Mouse (Mus musculus) forebrain, embryonic 16.5 days (tissue): ENCODE results near the gene Ebi3. TPM values are rescaled to one million over a fixed set of nuclear protein-coding genes. Genes with fewer than 3 reads are reported as not detected.

Source experiments
- ATAC-seq: fragments of 200-750 bp; cut with Nextera tagmentation; 2 replicates; pipeline ENCODE4 v1.8.0; 2017; ENCODE audit warnings: mild to moderate bottlenecking, moderate library complexity
- H3K27ac ChIP-seq: fragments of 300-500 bp; sonication (generic); 2 replicates; pipeline ENCODE4 v1.5.1; 2014; ENCODE audit warnings: low read length, control low read depth
- H3K27me3 ChIP-seq: fragments of 300-500 bp; sonication (generic); replicated peaks from 2 replicates; pipeline ENCODE4 v1.6.1; 2014; ENCODE audit warnings: low read length; ENCODE audit not compliant: control insufficient read depth, insufficient read depth
- H3K36me3 ChIP-seq: fragments of 300-500 bp; sonication (generic); 2 replicates; pipeline ENCODE4 v1.6.1; 2014; ENCODE audit not compliant: control insufficient read depth, insufficient read depth
- H3K4me1 ChIP-seq: fragments of 300-500 bp; sonication (generic); replicated peaks from 2 replicates; pipeline ENCODE4 v1.6.1; 2014; ENCODE audit warnings: low read length; ENCODE audit not compliant: control insufficient read depth, insufficient read depth
- H3K4me2 ChIP-seq: fragments of 300-500 bp; sonication (generic); 2 replicates; pipeline ENCODE4 v1.6.1; 2014; ENCODE audit warnings: mild to moderate bottlenecking, low read length, control low read depth
- H3K4me3 ChIP-seq: fragments of 300-500 bp; sonication (generic); replicated peaks from 2 replicates; pipeline ENCODE4 v1.5.1; 2014; ENCODE audit warnings: mild to moderate bottlenecking, low read length, control low read depth
- H3K9ac ChIP-seq: fragments of 300-500 bp; sonication (generic); replicated peaks from 2 replicates; pipeline ENCODE4 v1.6.1; 2014; ENCODE audit warnings: low read depth, low read length, control low read depth
- H3K9me3 ChIP-seq: fragments of 300-500 bp; sonication (generic); 2 replicates; pipeline ENCODE4 v1.6.1; 2016; ENCODE audit warnings: low read length; ENCODE audit not compliant: control insufficient read depth
- WGBS: fragments of 180-500 bp; shearing (Covaris S2); extraction: QIAGEN DNeasy Blood & Tissue Kit; methylation state at CpG from one replicate; pipeline ENCODE4 v1.1.7; 2014; 5-methylcytosine and 5-hydroxymethylcytosine counted together
- polyA plus RNA-seq: library from polyadenylated mRNA; unstranded; fragments of >200 nt; fragmentation: Nextera tagmentation; extraction: Ambion mirVana; gene quantifications from 2 replicates; pipeline ENCODE4 v1.2.1, GENCODE M21; 2015

Gene Ebi3
- polyA plus RNA-seq, 1 experiment from 2014 or later, result 4.2 TPM

GRCm38 (mm10) chr17:55963171-55963570, 10.7 kb downstream of the Ebi3 start:
- no peaks in the 10 kb centered on the region for H3K27me3 ChIP-seq
- H3K9me3 ChIP-seq, result no peaks in the 10 kb centered on the region
- H3K9ac ChIP-seq, result no peak overlapping the region
- H3K36me3 ChIP-seq, result peaks cover 2% of the 10 kb centered on the region
- 77% methylated on average over 14 of the region's 14 CpGs for WGBS
- no peak overlapping the region for H3K4me3 ChIP-seq
- no peak overlapping the region for H3K4me2 ChIP-seq
- ATAC-seq, result no peak
- H3K27ac ChIP-seq, result no peak overlapping the region
- H3K4me1 ChIP-seq, result peaks cover 14% of the 10 kb centered on the region

DNA sequence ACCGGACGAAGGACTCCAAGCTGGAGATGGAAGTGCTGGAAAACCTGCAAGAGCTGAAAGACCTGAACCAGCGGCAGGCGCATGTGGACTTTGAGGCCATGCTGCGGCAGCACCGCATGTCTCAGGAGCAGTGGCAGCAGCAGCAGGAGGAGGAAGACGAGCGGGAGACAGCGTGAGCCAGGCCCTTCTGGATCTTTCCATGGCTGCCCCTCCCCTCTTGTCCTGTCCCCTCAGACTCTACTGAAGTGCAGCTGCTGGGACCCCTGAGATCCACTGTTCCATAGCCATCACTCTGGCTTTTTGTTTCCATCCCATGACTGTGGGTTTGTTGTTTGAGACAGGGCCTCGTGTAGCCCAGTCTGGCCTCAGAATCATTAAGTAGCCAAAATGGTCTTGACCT, 12.1 kb downstream of the Ebi3 start:
- Histone ChIP-seq H3K27me3 (no peaks in the 10 kb centered on the region), H3K9me3 (no peaks in the 10 kb centered on the region), H3K27ac (no peak overlapping the region), H3K4me1 (peaks cover 9% of the 10 kb centered on the region), H3K36me3 (peaks cover 2% of the 10 kb centered on the region), H3K4me2 (no peak overlapping the region), H3K4me3 (no peak overlapping the region), H3K9ac (no peak overlapping the region)
- WGBS, result 89% methylated on average over 10 of the region's 10 CpGs
- ATAC-seq, result no peak

- Histone ChIP-seq H3K4me1 (peaks cover 9% of the 10 kb centered on the region), H3K36me3 (peaks cover 2% of the 10 kb centered on the region), H3K9me3 (no peaks in the 10 kb centered on the region), H3K4me2 (no peak overlapping the region), H3K27ac (no peak overlapping the region), H3K9ac (no peak overlapping the region), H3K4me3 (no peak overlapping the region), H3K27me3 (no peaks in the 10 kb centered on the region)
- no peak for ATAC-seq
- WGBS, result 84% methylated on average over 9 of the region's 9 CpGs
These were observed 12.6 kb downstream of the Ebi3 start for GRCm38 (mm10) chr17:55964996-55965395.

GRCm38 (mm10) chr17:55967186-55967585, 14.7 kb downstream of the Ebi3 start:
- no peak for ATAC-seq
- H3K36me3 ChIP-seq, result peaks cover 2% of the 10 kb centered on the region
- H3K27me3 ChIP-seq, result no peaks in the 10 kb centered on the region
- H3K27ac ChIP-seq, result no peak overlapping the region
- H3K4me2 ChIP-seq, result no peak overlapping the region
- WGBS, result 93% methylated on average over 4 of the region's 4 CpGs
- H3K4me3 ChIP-seq, result no peak overlapping the region
- H3K9ac ChIP-seq, result no peak overlapping the region
- peaks cover 18% of the 10 kb centered on the region for H3K4me1 ChIP-seq
- H3K9me3 ChIP-seq, result no peaks in the 10 kb centered on the region

DNA sequence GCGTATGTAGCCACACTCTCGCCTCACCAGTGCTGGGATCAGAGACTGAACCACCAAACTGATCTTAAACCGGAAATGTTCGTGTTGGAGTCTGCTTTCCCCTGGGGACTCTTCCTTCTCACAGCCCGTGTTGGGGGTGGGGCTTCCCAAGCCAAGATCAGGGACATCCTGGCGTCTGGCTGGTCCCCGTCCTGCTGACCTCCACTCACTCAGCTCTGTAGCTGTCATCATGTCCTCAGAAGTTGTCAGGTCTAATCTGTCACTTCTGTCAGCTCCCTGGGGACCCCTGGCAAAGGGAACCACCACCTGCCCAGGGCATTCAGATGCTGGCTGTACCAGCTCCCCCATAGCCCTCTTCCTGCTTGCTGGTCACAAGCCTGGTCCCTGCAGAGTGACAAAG, 15.8 kb downstream of the Ebi3 start:
- Histone ChIP-seq H3K36me3 (peaks cover 2% of the 10 kb centered on the region), H3K27ac (no peak overlapping the region), H3K4me1 (peaks cover 18% of the 10 kb centered on the region), H3K4me2 (no peak overlapping the region), H3K4me3 (no peak overlapping the region), H3K9me3 (no peaks in the 10 kb centered on the region), H3K27me3 (no peaks in the 10 kb centered on the region), H3K9ac (peak overlapping the region; percentile 30; the same call in 1 of the 2 replicates)
- ATAC-seq, result no peak
- 75% methylated on average over 7 of the region's 7 CpGs for WGBS

- Histone ChIP-seq H3K27me3 (no peaks in the 10 kb centered on the region), H3K27ac (peak overlapping the region; percentile 59), H3K36me3 (peaks cover 2% of the 10 kb centered on the region), H3K4me1 (peaks cover 18% of the 10 kb centered on the region), H3K4me2 (peak overlapping the region; percentile 84), H3K4me3 (peak overlapping the region; percentile 78; the same call in 1 of the 2 replicates), H3K9me3 (no peaks in the 10 kb centered on the region), H3K9ac (peak overlapping the region; percentile 95)
- WGBS, result 32% methylated on average over 14 of the region's 14 CpGs
- ATAC-seq, result peak; percentile 42
These were observed 17.1 kb downstream of the Ebi3 start for GRCm38 (mm10) chr17:55969560-55969959.

DNA sequence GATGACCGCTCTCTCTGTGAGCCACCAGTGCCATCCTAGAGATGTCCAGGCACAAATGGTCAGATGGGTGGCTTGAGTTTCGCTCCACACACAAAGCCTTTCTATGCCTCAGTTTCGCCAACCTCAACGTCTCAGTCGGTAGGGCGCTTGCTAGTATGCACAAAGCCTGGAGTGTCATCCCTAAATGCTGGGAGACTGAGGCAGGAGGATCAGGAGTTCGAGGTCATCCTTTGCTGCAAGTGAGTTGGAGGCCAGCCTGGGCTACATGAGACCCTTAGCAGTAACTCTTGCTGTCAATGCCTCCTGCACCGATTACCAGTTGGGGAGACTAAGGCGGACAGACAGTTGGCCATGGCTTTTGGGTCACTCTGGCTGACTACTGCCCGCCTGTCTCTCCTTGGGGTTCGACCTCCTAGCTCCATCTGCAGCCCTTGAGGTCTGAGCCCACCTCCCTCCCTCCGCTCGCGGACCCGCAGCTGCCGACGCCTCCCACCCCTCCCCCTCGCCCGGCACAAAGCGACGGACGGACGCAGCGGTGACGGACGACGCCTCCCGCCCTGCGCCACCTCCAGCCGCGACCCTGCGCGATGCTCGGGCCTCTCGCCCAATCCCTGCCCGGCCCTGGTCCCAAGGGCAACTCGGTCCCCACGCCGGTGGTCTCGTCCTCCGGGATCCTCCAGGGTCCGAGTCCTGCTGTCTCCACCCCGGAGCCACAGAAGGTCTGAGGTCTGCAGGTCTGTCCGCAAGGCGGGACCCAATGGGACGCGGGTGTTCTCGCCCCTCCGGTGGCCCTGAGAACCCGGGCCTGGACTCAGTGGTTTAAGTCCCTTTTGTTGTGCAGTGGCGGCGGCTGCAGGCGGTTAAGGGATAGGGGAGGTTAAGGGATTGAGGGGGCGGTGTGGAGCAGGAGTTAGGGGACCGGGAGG, 17.8 kb downstream of the Ebi3 start, which contains the start of gene Shd:
Gene Shd, plus strand, starts transcription at position 502 of the 926 bp plus-strand sequence.
- peak within 1 kb of the TSS; percentile 78 for H3K4me3 ChIP-seq
- no peaks in the 10 kb centered on the region for H3K9me3 ChIP-seq
- H3K27ac ChIP-seq, result peak within 1 kb of the TSS; percentile 59
- no peaks in the 10 kb centered on the region for H3K27me3 ChIP-seq
- peak within 1 kb of the TSS; percentile 84 for H3K4me2 ChIP-seq
- peaks cover 18% of the 10 kb centered on the region for H3K4me1 ChIP-seq
- WGBS, result 7% methylated on average over 54 of the region's 55 CpGs
- peak within 1 kb of the TSS; percentile 95 for H3K9ac ChIP-seq
- no peaks in the 10 kb centered on the region; the same call in 1 of the 2 replicates for H3K36me3 ChIP-seq
- ATAC-seq, result peak; percentile 58

- no peak overlapping the region for H3K27ac ChIP-seq
These were observed 19.0 kb downstream of the Ebi3 start for GRCm38 (mm10) chr17:55971453-55971852.

GRCm38 (mm10) chr17:55976255-55976862, 23.9 kb downstream of the Ebi3 start:
- 17% methylated on average over 13 of the region's 13 CpGs for WGBS
- Histone ChIP-seq H3K27ac (peak overlapping the region; percentile 38), H3K4me2 (no peak overlapping the region), H3K4me3 (no peak overlapping the region), H3K27me3 (no peaks in the 10 kb centered on the region), H3K36me3 (no peaks in the 10 kb centered on the region), H3K4me1 (peaks cover 13% of the 10 kb centered on the region), H3K9me3 (no peaks in the 10 kb centered on the region), H3K9ac (peak overlapping the region; percentile 32; the same call in 1 of the 2 replicates)
- peak; percentile 64 for ATAC-seq

More at GRCm38 (mm10) chr17:55971453-55971852, 19.0 kb downstream of the Ebi3 start:
- WGBS, result 24% methylated on average over 22 of the region's 22 CpGs
- Histone ChIP-seq H3K9ac (peak overlapping the region; percentile 95), H3K9me3 (no peaks in the 10 kb centered on the region), H3K4me1 (peaks cover 23% of the 10 kb centered on the region), H3K4me3 (peak overlapping the region; percentile 78), H3K27me3 (no peaks in the 10 kb centered on the region), H3K4me2 (peak overlapping the region; percentile 84), H3K36me3 (no peaks in the 10 kb centered on the region; the same call in 1 of the 2 replicates)
- ATAC-seq, result no peak
